Mouse (Mus musculus): ENCODE data around the gene Mical3.

Gene Mical3

GRCm38 (mm10) chr6:121148360-121148759 is 17.6 kb upstream of the Mical3 start:
- DNase-seq (ENCODE audit: extremely low read depth, insufficient read length, low spot score): no peak

DNA sequence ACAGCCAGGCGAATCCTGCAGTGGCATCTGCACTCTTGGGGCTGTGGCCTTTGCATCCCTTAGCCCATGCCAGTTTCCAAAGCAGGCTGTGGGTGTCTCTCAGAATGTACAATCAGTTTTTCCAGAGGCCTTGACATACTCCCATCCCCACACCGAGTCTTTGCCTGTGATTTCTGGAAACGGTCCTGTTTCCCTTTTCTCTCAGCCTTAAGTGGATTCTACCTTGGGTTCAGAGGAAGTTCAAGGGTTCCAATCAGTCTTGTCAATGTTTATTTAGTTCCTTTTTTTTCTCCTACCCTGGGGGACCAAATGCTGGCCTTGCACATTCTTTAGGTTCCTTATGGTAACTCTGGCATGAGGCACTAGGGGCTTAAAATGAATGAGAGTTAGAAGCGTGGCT is 16.0 kb upstream of the Mical3 start:
- DNase-seq (ENCODE audit: extremely low read depth, insufficient read length, low spot score): no peak

GRCm38 (mm10) chr6:121145906-121146305 is 15.1 kb upstream of the Mical3 start:
- DNase-seq (ENCODE audit: extremely low read depth, insufficient read length, low spot score): no peak

GRCm38 (mm10) chr6:121145010-121145604 is 14.3 kb upstream of the Mical3 start:
- DNase-seq (ENCODE audit: extremely low read depth, insufficient read length, low spot score): no peak

GRCm38 (mm10) chr6:121144066-121144465 is 13.3 kb upstream of the Mical3 start:
- peak; percentile 40 for DNase-seq (ENCODE audit: extremely low read depth, insufficient read length, low spot score)

- DNase-seq (ENCODE audit: extremely low read depth, insufficient read length, low spot score): no peak
Observed at GRCm38 (mm10) chr6:121143439-121143838, 12.6 kb upstream of the Mical3 start.

GRCm38 (mm10) chr6:121142298-121142697 is 11.5 kb upstream of the Mical3 start:
- no peak for DNase-seq (ENCODE audit: extremely low read depth, insufficient read length, low spot score)

GRCm38 (mm10) chr6:121139271-121139670 is 8.5 kb upstream of the Mical3 start:
- DNase-seq (ENCODE audit: extremely low read depth, insufficient read length, low spot score): no peak

DNA sequence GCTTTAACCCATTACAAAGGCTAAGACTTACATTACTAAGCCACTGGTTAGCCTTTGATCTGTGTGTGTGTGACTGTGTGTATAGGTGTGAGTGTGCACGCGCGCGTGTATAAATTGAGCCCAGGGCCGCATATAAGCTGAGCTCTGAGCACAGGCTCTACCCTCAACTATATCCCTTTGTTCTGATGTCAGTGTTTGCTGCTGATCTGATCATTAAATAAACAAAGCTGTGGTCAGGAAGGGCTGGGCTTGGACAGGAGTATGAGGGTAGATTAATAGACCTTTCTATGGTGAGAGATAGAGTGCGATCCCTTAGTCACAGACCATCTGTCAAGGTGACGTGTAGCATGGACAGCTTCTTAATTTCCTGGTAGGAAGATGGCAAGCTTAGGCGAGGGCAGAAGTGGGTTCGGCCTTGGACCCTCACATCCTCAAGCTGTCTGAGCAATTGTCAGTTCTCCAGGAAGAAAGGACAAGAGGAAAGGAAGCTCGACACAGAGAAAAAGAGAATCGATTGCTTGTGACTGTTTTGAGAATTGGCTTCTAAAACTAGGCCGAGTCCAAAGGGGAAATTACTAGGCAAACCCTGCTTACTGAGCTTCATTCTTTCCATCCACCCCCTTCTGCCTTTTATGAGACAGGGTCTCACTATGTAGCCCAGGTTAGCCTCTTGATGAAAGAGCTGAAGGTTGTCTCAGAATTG is 7.7 kb upstream of the Mical3 start:
- no peak for DNase-seq (ENCODE audit: extremely low read depth, insufficient read length, low spot score)

- no peak for DNase-seq (ENCODE audit: extremely low read depth, insufficient read length, low spot score)
Observed at GRCm38 (mm10) chr6:121137222-121137621, 6.4 kb upstream of the Mical3 start.

DNA sequence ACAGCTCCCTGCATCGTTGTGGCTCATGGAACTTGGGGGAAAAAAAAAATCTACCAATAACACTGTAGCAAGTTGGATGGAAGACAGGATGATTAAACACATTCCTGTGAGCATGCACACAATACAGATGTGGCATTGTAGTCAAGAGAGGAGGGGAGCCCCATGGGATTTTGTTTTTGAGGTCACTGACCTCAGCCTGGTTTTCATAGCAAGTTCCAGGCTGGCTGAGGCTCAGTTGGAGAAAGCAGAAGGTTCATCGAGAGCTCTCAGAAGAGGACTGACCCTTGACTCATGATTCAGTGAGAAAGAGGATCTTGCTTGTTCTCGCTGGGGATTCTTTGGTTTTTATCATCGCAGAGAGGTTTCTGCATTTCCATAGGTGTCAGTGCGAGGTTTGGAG is 4.1 kb upstream of the Mical3 start:
- peak; percentile 26 for DNase-seq (ENCODE audit: extremely low read depth, insufficient read length, low spot score)

GRCm38 (mm10) chr6:121134249-121134648 is 3.5 kb upstream of the Mical3 start:
- DNase-seq (ENCODE audit: extremely low read depth, insufficient read length, low spot score): no peak

GRCm38 (mm10) chr6:121130039-121130705 is 627 bp downstream of the Mical3 start:
- peak; percentile 61 for DNase-seq (ENCODE audit: extremely low read depth, insufficient read length, low spot score)

DNA sequence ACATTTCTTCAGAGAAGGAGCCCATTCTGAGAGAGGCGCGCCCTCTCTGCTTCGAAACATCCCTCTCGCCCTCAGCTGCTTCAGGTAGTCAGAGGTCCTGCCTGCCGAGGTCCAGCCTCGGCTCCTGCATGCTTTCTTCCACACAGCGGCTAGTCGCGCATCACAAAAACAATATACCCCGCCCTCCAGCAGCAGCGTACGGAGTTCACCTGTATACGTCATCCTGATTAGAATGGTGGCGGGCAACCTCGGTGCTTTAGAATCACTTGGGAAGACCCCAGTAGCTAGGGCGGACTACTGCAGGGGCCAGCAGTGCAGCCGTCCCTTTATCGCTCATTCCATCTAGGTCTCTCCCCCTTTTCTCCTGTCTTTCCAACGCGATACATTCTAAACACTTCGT is 1.3 kb downstream of the Mical3 start:
- DNase-seq (ENCODE audit: extremely low read depth, insufficient read length, low spot score): no peak

GRCm38 (mm10) chr6:121128736-121129135 is 2.1 kb downstream of the Mical3 start:
- DNase-seq (ENCODE audit: extremely low read depth, insufficient read length, low spot score): no peak

DNA sequence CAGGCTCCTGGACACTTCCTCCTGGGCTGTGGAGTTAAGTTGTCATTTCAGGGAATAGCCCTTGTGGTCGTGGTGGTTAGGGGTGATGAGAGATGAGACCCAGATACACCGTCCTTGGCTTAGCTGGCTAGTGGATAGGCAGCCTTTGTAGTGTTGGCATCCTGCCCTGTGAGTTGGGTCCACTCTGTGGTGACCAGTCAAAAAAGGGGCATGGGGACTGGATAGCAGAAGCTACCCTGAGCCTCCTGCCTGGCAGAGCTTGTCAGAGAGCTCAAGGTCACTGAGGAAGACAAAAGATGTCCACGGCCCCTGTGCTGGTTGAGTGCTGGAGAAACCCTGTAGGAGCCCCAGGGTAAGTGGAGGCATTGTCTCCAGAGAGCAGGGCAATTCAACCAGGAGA is 3.1 kb downstream of the Mical3 start:
- no peak for DNase-seq (ENCODE audit: extremely low read depth, insufficient read length, low spot score)

DNA sequence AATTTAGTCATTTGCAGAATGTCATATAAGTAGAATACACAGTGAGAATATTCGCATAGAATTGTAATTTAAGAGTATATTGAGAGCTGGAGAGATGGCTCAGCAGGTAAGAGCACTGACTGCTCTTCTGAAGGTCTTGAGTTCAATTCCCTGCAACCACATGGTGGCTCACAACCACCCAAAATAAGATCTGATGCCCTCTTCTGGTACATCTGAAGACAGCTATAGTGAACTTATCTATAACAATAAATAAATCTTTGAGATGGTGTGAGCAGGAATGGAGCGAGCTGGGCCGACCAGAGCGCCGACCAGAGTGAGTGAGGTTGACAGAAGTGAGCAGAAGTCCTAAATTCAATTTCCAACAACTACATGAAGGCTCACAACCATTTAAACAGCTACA is 4.6 kb downstream of the Mical3 start:
- no peak for DNase-seq (ENCODE audit: extremely low read depth, insufficient read length, low spot score)

- DNase-seq (ENCODE audit: extremely low read depth, insufficient read length, low spot score): peak; percentile 87
Observed at GRCm38 (mm10) chr6:121122739-121123241, 8.0 kb downstream of the Mical3 start.

DNA sequence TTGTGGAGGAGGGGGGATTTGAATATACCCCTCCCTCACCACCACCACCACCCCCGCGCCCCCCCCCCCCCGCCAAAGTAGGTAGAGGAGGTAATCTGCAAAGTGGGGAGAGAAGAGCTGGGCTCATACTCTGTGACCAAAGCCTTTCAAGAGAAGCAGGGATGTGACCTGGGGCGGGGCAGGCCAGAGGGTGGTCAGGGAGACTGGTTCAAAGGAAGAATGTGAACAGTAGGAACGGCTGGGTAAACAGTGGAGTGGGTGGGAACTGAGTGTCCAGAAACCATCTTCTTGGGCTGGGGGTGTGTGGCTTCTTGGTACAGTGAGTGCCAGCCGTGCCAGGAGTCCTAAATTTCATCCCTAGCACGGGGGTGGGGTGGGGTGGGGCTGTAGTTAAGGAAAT is 10.0 kb downstream of the Mical3 start:
- DNase-seq (ENCODE audit: extremely low read depth, insufficient read length, low spot score): no peak

- no peak for DNase-seq (ENCODE audit: extremely low read depth, insufficient read length, low spot score)
Observed at GRCm38 (mm10) chr6:121117971-121118755, 12.6 kb downstream of the Mical3 start.

DNA sequence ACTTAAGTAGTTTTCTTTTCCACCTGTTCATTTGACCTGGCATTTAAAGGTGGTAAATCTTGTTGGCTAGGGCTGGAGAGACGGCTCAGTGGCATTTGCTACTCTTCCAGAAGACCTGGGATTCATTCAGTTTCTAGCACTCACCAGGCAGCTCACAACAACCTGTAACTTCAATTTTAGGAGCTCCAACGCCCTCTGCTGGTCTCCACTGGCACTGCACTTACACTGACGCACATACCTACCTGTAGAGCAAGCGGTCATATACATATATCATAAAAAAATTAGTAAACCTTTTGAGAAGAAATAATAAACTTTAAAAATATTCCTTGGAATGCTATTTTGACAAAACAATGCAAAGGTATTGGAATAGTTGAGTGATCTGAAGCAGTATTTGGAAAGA is 13.7 kb downstream of the Mical3 start:
- DNase-seq (ENCODE audit: extremely low read depth, insufficient read length, low spot score): no peak
